Mouse (Mus musculus) forebrain, embryonic 16.5 days (tissue): ENCODE results near the gene Cdca4. TPM values are rescaled to one million over a fixed set of nuclear protein-coding genes. Genes with fewer than 3 reads are reported as not detected.

ENCODE experiments used
- ATAC-seq: fragments of 200-750 bp; cut with Nextera tagmentation; 2 replicates; pipeline ENCODE4 v1.8.0; 2017; ENCODE audit warnings: mild to moderate bottlenecking, moderate library complexity
- H3K27ac ChIP-seq: fragments of 300-500 bp; sonication (generic); 2 replicates; pipeline ENCODE4 v1.5.1; 2014; ENCODE audit warnings: low read length, control low read depth
- H3K27me3 ChIP-seq: fragments of 300-500 bp; sonication (generic); replicated peaks from 2 replicates; pipeline ENCODE4 v1.6.1; 2014; ENCODE audit warnings: low read length; ENCODE audit not compliant: control insufficient read depth, insufficient read depth
- H3K36me3 ChIP-seq: fragments of 300-500 bp; sonication (generic); 2 replicates; pipeline ENCODE4 v1.6.1; 2014; ENCODE audit not compliant: control insufficient read depth, insufficient read depth
- H3K4me1 ChIP-seq: fragments of 300-500 bp; sonication (generic); replicated peaks from 2 replicates; pipeline ENCODE4 v1.6.1; 2014; ENCODE audit warnings: low read length; ENCODE audit not compliant: control insufficient read depth, insufficient read depth
- H3K4me2 ChIP-seq: fragments of 300-500 bp; sonication (generic); 2 replicates; pipeline ENCODE4 v1.6.1; 2014; ENCODE audit warnings: mild to moderate bottlenecking, low read length, control low read depth
- H3K4me3 ChIP-seq: fragments of 300-500 bp; sonication (generic); replicated peaks from 2 replicates; pipeline ENCODE4 v1.5.1; 2014; ENCODE audit warnings: mild to moderate bottlenecking, low read length, control low read depth
- H3K9ac ChIP-seq: fragments of 300-500 bp; sonication (generic); replicated peaks from 2 replicates; pipeline ENCODE4 v1.6.1; 2014; ENCODE audit warnings: low read depth, low read length, control low read depth
- H3K9me3 ChIP-seq: fragments of 300-500 bp; sonication (generic); 2 replicates; pipeline ENCODE4 v1.6.1; 2016; ENCODE audit warnings: low read length; ENCODE audit not compliant: control insufficient read depth
- WGBS: fragments of 180-500 bp; shearing (Covaris S2); extraction: QIAGEN DNeasy Blood & Tissue Kit; methylation state at CpG from one replicate; pipeline ENCODE4 v1.1.7; 2014; 5-methylcytosine and 5-hydroxymethylcytosine counted together
- polyA plus RNA-seq: library from polyadenylated mRNA; unstranded; fragments of >200 nt; fragmentation: Nextera tagmentation; extraction: Ambion mirVana; gene quantifications from 2 replicates; pipeline ENCODE4 v1.2.1, GENCODE M21; 2015

The Cdca4 gene
- polyA plus RNA-seq, 1 experiment from 2014 or later: 71.0 TPM

DNA sequence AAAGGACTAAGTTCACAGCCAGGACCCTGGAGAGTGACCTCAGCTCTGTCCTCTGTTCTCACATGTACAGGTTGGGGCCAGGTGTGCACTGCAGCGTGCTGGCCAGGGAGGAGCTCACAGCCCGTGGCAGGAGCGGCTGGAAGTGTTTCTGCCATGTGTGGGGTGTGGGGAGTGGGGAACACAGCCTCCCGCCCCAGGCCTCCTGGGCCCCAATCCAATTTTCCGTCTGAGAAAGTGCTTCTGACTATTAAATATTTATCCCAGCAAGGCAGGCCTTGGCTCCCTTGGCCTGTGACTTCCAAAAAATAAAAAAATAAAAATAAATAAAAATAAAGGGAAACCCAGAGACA, 30.9 kb downstream of the Cdca4 start:
- H3K36me3 ChIP-seq: no peaks in the 10 kb centered on the region
- H3K4me1 ChIP-seq: peaks cover 28% of the 10 kb centered on the region
- no peak overlapping the region for H3K9ac ChIP-seq
- no peak overlapping the region for H3K4me2 ChIP-seq
- no peak overlapping the region for H3K27ac ChIP-seq
- WGBS: 27% methylated on average over 5 of the region's 5 CpGs
- H3K27me3 ChIP-seq: peaks cover 8% of the 10 kb centered on the region; the same call in 1 of the 2 replicates
- ATAC-seq: no peak
- H3K9me3 ChIP-seq: no peaks in the 10 kb centered on the region
- H3K4me3 ChIP-seq: no peak overlapping the region

DNA sequence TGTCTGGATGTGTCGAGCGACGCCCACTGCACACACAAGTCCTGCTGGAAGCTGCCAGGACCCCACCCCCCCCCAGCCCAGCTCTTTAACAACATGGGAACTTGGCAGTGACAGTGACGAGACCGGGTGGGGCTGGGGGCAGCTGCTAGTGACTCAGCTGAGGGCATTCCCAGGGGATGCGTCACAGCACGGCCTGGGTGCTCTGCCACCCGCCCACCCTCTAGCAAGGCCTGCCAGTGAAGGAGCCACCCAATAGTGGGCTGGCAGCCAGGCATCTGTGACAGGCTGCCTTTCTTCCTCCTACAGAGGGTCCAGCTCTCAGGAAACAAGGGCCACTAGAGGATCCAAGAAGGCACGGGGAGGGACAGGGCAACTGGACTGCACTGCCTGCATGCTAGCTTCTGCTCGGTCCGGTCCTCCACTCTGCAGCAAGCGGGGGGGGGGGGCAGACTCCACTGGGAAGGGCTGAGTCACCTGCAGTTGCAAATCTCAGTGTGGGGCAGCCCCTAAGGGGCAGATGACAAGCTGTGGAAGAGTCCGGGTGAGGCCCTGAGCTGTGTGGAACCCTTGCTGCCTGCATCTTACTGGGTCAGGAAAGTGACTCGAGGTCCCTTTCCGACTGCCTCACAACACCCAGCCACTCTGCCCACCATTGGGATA, 31.4 kb downstream of the Cdca4 start:
- no peak overlapping the region for H3K4me2 ChIP-seq
- no peak overlapping the region for H3K27ac ChIP-seq
- no peaks in the 10 kb centered on the region for H3K9me3 ChIP-seq
- H3K27me3 ChIP-seq: peaks cover 8% of the 10 kb centered on the region; the same call in 1 of the 2 replicates
- no peak overlapping the region for H3K4me3 ChIP-seq
- peaks cover 28% of the 10 kb centered on the region for H3K4me1 ChIP-seq
- no peak overlapping the region for H3K9ac ChIP-seq
- ATAC-seq: peak; percentile 22
- H3K36me3 ChIP-seq: no peaks in the 10 kb centered on the region
- 48% methylated on average over 15 of the region's 15 CpGs for WGBS

DNA sequence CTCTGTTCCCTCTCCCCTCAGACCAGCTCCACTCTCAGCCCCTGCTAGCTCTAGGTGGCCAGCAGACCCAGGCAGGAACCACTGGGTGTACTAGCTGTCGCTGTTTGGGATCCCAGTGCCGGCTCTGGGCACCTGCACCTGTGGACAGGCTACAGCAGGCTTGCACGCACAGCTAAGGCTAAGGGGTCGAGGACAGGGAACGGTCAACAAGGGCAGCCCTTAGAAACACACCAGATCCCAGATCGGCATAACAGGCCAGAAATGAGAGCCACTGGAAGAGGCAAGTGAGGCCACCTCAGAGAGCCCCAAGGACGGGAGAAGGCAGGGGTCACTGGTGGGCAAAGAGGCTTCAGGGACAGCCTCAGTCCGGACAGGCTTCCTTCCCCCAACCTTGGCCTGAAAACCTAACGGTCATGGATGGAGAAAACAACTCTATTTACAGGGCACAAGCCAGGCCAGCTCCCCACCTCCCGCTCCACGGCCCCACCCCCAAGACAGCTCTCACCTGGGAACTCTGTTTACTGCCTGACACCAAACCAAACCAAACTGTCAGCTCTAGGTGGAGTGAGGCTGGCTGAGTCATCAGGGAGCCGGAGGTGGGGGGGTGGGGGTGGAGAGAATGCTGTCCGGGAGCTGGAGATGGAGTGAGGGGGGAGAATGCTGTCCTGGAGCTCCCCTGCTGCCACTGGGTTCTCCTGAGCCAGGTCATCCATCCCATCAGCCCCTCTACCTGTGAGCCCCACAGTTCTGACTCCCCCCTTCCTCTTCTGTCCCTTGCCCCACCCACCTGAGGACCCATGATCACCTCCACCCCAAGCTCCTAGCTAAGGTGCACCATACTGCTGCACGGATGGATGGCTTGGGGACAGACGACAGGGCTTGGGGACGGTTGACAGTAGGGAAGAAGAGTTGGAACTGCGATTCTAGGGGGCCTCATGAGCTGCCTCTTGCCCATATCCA, 32.4 kb downstream of the Cdca4 start:
- Histone ChIP-seq H3K27ac (no peak overlapping the region), H3K27me3 (peaks cover 8% of the 10 kb centered on the region; the same call in 1 of the 2 replicates), H3K4me2 (no peak overlapping the region), H3K36me3 (no peaks in the 10 kb centered on the region), H3K4me1 (peaks cover 22% of the 10 kb centered on the region), H3K9ac (no peak overlapping the region), H3K9me3 (no peaks in the 10 kb centered on the region), H3K4me3 (no peak overlapping the region)
- no peak for ATAC-seq
- 58% methylated on average over 17 of the region's 17 CpGs for WGBS

DNA sequence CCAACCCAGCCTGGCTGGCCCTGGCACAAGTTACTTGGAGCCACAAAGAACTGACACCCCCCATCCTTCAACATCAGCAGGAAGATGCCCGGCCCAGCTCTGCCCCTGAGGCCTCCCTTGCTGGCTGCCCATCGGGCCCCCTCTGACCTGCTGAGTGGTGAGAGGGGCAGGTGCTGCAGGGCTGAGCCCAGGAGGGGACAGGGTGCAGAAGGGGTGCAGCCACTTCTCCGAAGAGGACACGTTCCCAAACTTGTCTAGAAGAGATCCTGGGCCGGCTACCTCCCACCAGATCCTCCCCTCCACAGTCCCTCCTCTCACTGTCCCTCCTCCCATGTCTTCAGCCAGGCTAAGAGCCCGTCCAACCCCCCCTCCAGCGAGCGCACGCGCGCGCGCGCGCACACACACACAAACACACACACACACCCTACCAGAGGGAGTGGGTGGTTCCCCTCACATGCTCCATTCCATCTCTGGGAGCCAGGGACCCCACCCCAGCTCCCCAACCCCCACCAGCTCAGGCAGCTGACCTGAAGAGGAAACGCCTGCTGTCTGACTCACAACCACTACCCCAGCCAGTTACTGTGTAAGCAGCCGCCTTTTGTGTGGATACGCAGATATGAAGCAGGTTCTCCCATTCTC, 33.6 kb downstream of the Cdca4 start:
- Histone ChIP-seq H3K4me2 (no peak overlapping the region), H3K27ac (no peak overlapping the region), H3K36me3 (no peaks in the 10 kb centered on the region), H3K4me3 (no peak overlapping the region), H3K4me1 (peaks cover 17% of the 10 kb centered on the region), H3K9me3 (no peaks in the 10 kb centered on the region), H3K27me3 (no peaks in the 10 kb centered on the region), H3K9ac (no peak overlapping the region)
- WGBS: 72% methylated on average over 18 of the region's 18 CpGs
- no peak for ATAC-seq

- peaks cover 17% of the 10 kb centered on the region for H3K4me1 ChIP-seq
- no peaks in the 10 kb centered on the region for H3K36me3 ChIP-seq
- no peak overlapping the region for H3K9ac ChIP-seq
- no peak overlapping the region for H3K4me2 ChIP-seq
- H3K9me3 ChIP-seq: no peaks in the 10 kb centered on the region
- no peak overlapping the region for H3K4me3 ChIP-seq
- no peaks in the 10 kb centered on the region for H3K27me3 ChIP-seq
- H3K27ac ChIP-seq: no peak overlapping the region
- WGBS: 83% methylated on average over 5 of the region's 5 CpGs
- ATAC-seq: no peak
Observed at GRCm38 (mm10) chr12:112794998-112795397, 34.2 kb downstream of the Cdca4 start.

- Histone ChIP-seq H3K27ac (no peak overlapping the region), H3K4me3 (no peak overlapping the region), H3K27me3 (no peaks in the 10 kb centered on the region), H3K9me3 (no peaks in the 10 kb centered on the region), H3K4me2 (no peak overlapping the region), H3K9ac (no peak overlapping the region), H3K4me1 (peaks cover 17% of the 10 kb centered on the region), H3K36me3 (no peaks in the 10 kb centered on the region)
- WGBS: 29% methylated on average over 7 of the region's 7 CpGs
- no peak for ATAC-seq
Observed at GRCm38 (mm10) chr12:112794356-112794816, 34.8 kb downstream of the Cdca4 start.

- Histone ChIP-seq H3K36me3 (no peaks in the 10 kb centered on the region), H3K27ac (no peak overlapping the region), H3K27me3 (no peaks in the 10 kb centered on the region), H3K9me3 (no peaks in the 10 kb centered on the region), H3K9ac (no peak overlapping the region), H3K4me3 (no peak overlapping the region), H3K4me2 (no peak overlapping the region), H3K4me1 (peaks cover 17% of the 10 kb centered on the region)
- 75% methylated on average over 13 of the region's 13 CpGs for WGBS
- ATAC-seq: no peak
Observed at GRCm38 (mm10) chr12:112793601-112794355, 35.4 kb downstream of the Cdca4 start.

DNA sequence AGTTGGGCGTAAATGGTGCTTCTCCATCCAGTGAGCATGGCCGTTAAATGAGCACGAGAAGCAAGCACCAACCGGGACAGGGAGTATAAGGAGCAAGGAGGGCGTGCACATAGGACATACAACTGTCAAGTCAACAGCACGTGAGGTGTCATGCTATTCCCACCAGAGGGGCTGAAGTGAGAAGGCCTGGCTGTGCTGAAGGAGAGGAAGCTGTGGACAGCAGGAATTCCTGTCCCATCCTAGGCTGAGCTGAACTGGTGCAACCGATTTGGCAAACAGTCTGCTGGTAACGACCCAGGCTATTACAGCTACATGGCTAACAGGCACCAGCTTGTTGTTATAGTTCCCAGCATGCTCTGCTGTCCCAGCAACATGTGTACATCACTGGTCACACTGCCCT, 38.2 kb downstream of the Cdca4 start:
- Histone ChIP-seq H3K9ac (no peak overlapping the region), H3K36me3 (no peaks in the 10 kb centered on the region), H3K4me3 (no peak overlapping the region), H3K27ac (no peak overlapping the region), H3K4me1 (peaks cover 6% of the 10 kb centered on the region), H3K9me3 (no peaks in the 10 kb centered on the region), H3K27me3 (no peaks in the 10 kb centered on the region), H3K4me2 (no peak overlapping the region)
- no peak for ATAC-seq
- 73% methylated on average over 8 of the region's 8 CpGs for WGBS
